Mouse (Mus musculus): Measurements from ENCODE around the gene Sema3a.

GRCm38 (mm10) chr5:13612088-13612487, 486.9 kb downstream of the Sema3a start:
- TF ChIP-seq CTCF (IDR thresholded peaks at IDR 0.05; ENCODE audit: insufficient read depth, low read length) = no peak
- no peak for TF ChIP-seq POLR2A (IDR thresholded peaks at IDR 0.05; ENCODE audit: borderline replicate concordance, extremely low read depth, low read depth, low read length)

All from lung, adult 2 months (tissue).